Mouse (Mus musculus): ENCODE results near the gene Slc34a1. TPM values are rescaled to one million over a fixed set of nuclear protein-coding genes. Genes with fewer than 3 reads are reported as not detected.

Gene Slc34a1
- total RNA-seq, 1 experiment from 2014 or later = not detected

GRCm38 (mm10) chr13:55403935-55404852 lies 6.2 kb downstream of the Slc34a1 start:
- ATAC-seq (replicated peaks; ENCODE audit: low read depth, poor library complexity, severe bottlenecking) = peak; percentile 24

- ATAC-seq (replicated peaks; ENCODE audit: low read depth, poor library complexity, severe bottlenecking) = peak; percentile 88
Measured at GRCm38 (mm10) chr13:55404853-55405782, 7.1 kb downstream of the Slc34a1 start.

- peak; percentile 59 for ATAC-seq (replicated peaks; ENCODE audit: low read depth, poor library complexity, severe bottlenecking)
Measured at GRCm38 (mm10) chr13:55405783-55406390, 7.9 kb downstream of the Slc34a1 start.

GRCm38 (mm10) chr13:55407341-55407740 lies 9.4 kb downstream of the Slc34a1 start:
- no peak for ATAC-seq (replicated peaks; ENCODE audit: low read depth, poor library complexity, severe bottlenecking)

- ATAC-seq (replicated peaks; ENCODE audit: low read depth, poor library complexity, severe bottlenecking) = no peak
Measured at GRCm38 (mm10) chr13:55408546-55409120, 10.6 kb downstream of the Slc34a1 start.

- ATAC-seq (replicated peaks; ENCODE audit: low read depth, poor library complexity, severe bottlenecking) = no peak
Measured at GRCm38 (mm10) chr13:55411826-55412225, 13.8 kb downstream of the Slc34a1 start.

- peak; percentile 63 for ATAC-seq (replicated peaks; ENCODE audit: low read depth, poor library complexity, severe bottlenecking)
Measured at GRCm38 (mm10) chr13:55412643-55413307, 14.8 kb downstream of the Slc34a1 start.

- ATAC-seq (replicated peaks; ENCODE audit: low read depth, poor library complexity, severe bottlenecking) = peak; percentile 87
Measured at GRCm38 (mm10) chr13:55413333-55413732, 15.3 kb downstream of the Slc34a1 start.

GRCm38 (mm10) chr13:55414743-55415380 lies 16.9 kb downstream of the Slc34a1 start, which contains the start of gene Pfn3:
TSS of gene Pfn3 (minus strand) at chr13:55415232.
- ATAC-seq (replicated peaks; ENCODE audit: low read depth, poor library complexity, severe bottlenecking) = no peak

GRCm38 (mm10) chr13:55418004-55418403 lies 20.0 kb downstream of the Slc34a1 start:
- peak; percentile 65 for ATAC-seq (replicated peaks; ENCODE audit: low read depth, poor library complexity, severe bottlenecking)

GRCm38 (mm10) chr13:55419142-55419541 lies 21.2 kb downstream of the Slc34a1 start:
- no peak for ATAC-seq (replicated peaks; ENCODE audit: low read depth, poor library complexity, severe bottlenecking)

- ATAC-seq (replicated peaks; ENCODE audit: low read depth, poor library complexity, severe bottlenecking) = 0 out of 2 replicates have a peak, but pooled peaks have one; percentile 19
Measured at GRCm38 (mm10) chr13:55420018-55420932, 22.3 kb downstream of the Slc34a1 start.

GRCm38 (mm10) chr13:55420933-55421800 lies 23.2 kb downstream of the Slc34a1 start:
- peak; percentile 68 for ATAC-seq (replicated peaks; ENCODE audit: low read depth, poor library complexity, severe bottlenecking)

GRCm38 (mm10) chr13:55426613-55427012 lies 28.6 kb downstream of the Slc34a1 start, which contains the start of gene F12:
TSS of gene F12 (minus strand) at chr13:55426793.
- no peak for ATAC-seq (replicated peaks; ENCODE audit: low read depth, poor library complexity, severe bottlenecking)

GRCm38 (mm10) chr13:55429226-55429888 lies 31.4 kb downstream of the Slc34a1 start:
- ATAC-seq (replicated peaks; ENCODE audit: low read depth, poor library complexity, severe bottlenecking) = peak; percentile 85

GRCm38 (mm10) chr13:55430566-55430965 lies 32.6 kb downstream of the Slc34a1 start:
- ATAC-seq (replicated peaks; ENCODE audit: low read depth, poor library complexity, severe bottlenecking) = no peak

All from common myeloid progenitor, adult 5-6 weeks (primary cell).